Mouse (Mus musculus): ENCODE measurements at regions not wholly inside any gene's neighbourhood (a gene's known extent, or its start where the extent isn't known, plus 50 kb on each side); places are given as distances from the start of the nearest gene placed in this dataset.

- no peak for DNase-seq
These were observed 733.5 kb downstream of the Fam19a2 start for GRCm38 (mm10) chr10:123997260-123997659.

- no peak for DNase-seq
These were observed 735.2 kb downstream of the Fam19a2 start for GRCm38 (mm10) chr10:123998959-123999358.

GRCm38 (mm10) chr10:124045031-124045430, 781.2 kb downstream of the Fam19a2 start:
- DNase-seq: no peak

- DNase-seq: no peak
These were observed 782.0 kb downstream of the Fam19a2 start for GRCm38 (mm10) chr10:124045791-124046190.

- peak in 1 of 2 experiments; percentile 2 for DNase-seq
These were observed 819.0 kb downstream of the Fam19a2 start for GRCm38 (mm10) chr10:124082756-124083155.

GRCm38 (mm10) chr10:124090547-124090946, 826.8 kb downstream of the Fam19a2 start:
- DNase-seq: no peak

- DNase-seq: no peak
These were observed 827.6 kb downstream of the Fam19a2 start for GRCm38 (mm10) chr10:124091364-124091763.

- DNase-seq: no peak
These were observed 855.8 kb downstream of the Fam19a2 start for GRCm38 (mm10) chr10:124119585-124119984.

- no peak for DNase-seq
These were observed 874.7 kb downstream of the Fam19a2 start for GRCm38 (mm10) chr10:124138456-124138855.

GRCm38 (mm10) chr10:124142336-124142735, 878.5 kb downstream of the Fam19a2 start:
- DNase-seq: no peak

GRCm38 (mm10) chr10:124146751-124147469, 883.1 kb downstream of the Fam19a2 start:
- no peak for DNase-seq

- DNase-seq: no peak
These were observed 899.6 kb downstream of the Fam19a2 start for GRCm38 (mm10) chr10:124163441-124163840.

GRCm38 (mm10) chr10:124175598-124175997, 911.8 kb downstream of the Fam19a2 start:
- DNase-seq: no peak

- no peak for DNase-seq
These were observed 944.5 kb downstream of the Fam19a2 start for GRCm38 (mm10) chr10:124208317-124208716.

- no peak for DNase-seq
These were observed 955.7 kb downstream of the Fam19a2 start for GRCm38 (mm10) chr10:124219461-124219860.

GRCm38 (mm10) chr10:124222068-124222467, 958.3 kb downstream of the Fam19a2 start:
- DNase-seq: no peak

- DNase-seq: no peak
These were observed 963.3 kb downstream of the Fam19a2 start for GRCm38 (mm10) chr10:124227061-124227460.

- DNase-seq: peak in 1 of 2 experiments; percentile 11
These were observed 985.6 kb downstream of the Fam19a2 start for GRCm38 (mm10) chr10:124249358-124249757.

GRCm38 (mm10) chr10:124250004-124250403, 986.2 kb downstream of the Fam19a2 start:
- no peak for DNase-seq

GRCm38 (mm10) chr10:124288301-124288995, 1024.7 kb downstream of the Fam19a2 start:
- peak; percentile 24 to 52 for DNase-seq

GRCm38 (mm10) chr10:124297198-124297677, 1033.4 kb downstream of the Fam19a2 start:
- DNase-seq: no peak

- no peak for DNase-seq
These were observed 1040.9 kb downstream of the Fam19a2 start for GRCm38 (mm10) chr10:124304683-124305082.

- DNase-seq: no peak
These were observed 1041.8 kb downstream of the Fam19a2 start for GRCm38 (mm10) chr10:124305644-124306043.

GRCm38 (mm10) chr10:124318761-124319160, 1055.0 kb downstream of the Fam19a2 start:
- no peak for DNase-seq

All from kidney, postnatal 4 days (tissue).